Mouse (Mus musculus): ENCODE results near the gene Sars. TPM values are rescaled to one million over a fixed set of nuclear protein-coding genes. Genes with fewer than 3 reads are reported as not detected.

The Sars gene
- polyA plus RNA-seq, 1 experiment from 2014 or later = 108 TPM

- no peaks in the 10 kb centered on the region for H3K9me3 ChIP-seq (replicated peaks)
- H3K4me2 ChIP-seq = no peak overlapping the region
- WGBS (ENCODE audit: insufficient replicate concordance) = 48% methylated on average over 1 of the region's 1 CpGs
- no peak overlapping the region for H3K9ac ChIP-seq
- H3K36me3 ChIP-seq = no peaks in the 10 kb centered on the region
- H3K27ac ChIP-seq = no peak overlapping the region
- no peak for DNase-seq
- H3K4me3 ChIP-seq (replicated peaks) = no peak overlapping the region
- H3K4me1 ChIP-seq (replicated peaks) = peaks cover 3% of the 10 kb centered on the region
- H3K27me3 ChIP-seq = no peaks in the 10 kb centered on the region
- no peak for ATAC-seq (ENCODE audit: low read depth)
Measured at GRCm38 (mm10) chr3:108454172-108454571, 9.2 kb upstream of the Sars start.

DNA sequence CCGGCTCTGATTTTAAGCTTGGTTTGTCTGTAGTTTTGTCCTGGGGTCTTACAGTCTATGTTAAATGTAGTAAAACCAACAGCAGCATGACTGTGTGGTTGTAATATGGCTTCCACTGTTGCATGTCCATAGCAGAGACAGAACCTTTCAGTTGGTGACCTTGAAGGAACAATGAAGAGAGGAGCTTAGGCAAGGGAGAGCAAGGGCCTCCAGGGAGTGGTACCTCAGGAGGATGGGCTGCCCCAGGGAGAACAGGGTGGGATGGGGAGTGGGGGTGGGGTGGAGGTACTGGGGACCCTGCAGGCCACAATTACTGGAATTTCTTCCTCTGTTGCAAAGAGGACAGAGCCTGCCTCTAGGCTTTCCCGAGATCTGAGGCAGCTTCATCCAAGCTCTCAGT is 7.0 kb upstream of the Sars start:
- Histone ChIP-seq H3K9me3 (replicated peaks) (no peaks in the 10 kb centered on the region), H3K27me3 (peaks cover 4% of the 10 kb centered on the region; the same call in 1 of the 2 replicates), H3K27ac (no peak overlapping the region), H3K9ac (no peak overlapping the region), H3K4me2 (no peak overlapping the region), H3K4me1 (replicated peaks) (no peaks in the 10 kb centered on the region), H3K36me3 (no peaks in the 10 kb centered on the region), H3K4me3 (replicated peaks) (no peak overlapping the region)
- no peak for DNase-seq
- WGBS (ENCODE audit: insufficient replicate concordance) = 70% methylated on average over 2 of the region's 2 CpGs
- no peak for ATAC-seq (ENCODE audit: low read depth)

DNA sequence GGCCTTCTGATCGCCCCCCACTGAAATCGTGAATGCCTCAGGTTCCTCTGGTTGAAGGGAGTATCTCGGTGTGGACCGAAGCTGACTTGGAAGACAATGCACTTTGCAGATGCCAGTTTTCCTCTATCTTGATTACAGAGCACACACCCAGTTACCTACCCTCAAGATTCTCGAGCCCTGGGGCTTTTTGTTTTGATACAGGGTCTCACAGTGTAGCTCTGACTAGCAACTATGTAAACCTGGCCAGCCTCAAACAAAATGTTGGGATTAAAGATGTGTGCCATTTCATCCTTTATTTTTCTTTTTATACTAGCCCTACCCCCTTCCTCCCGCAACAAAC is 327 bp upstream of the Sars start:
- Histone ChIP-seq H3K36me3 (peaks cover 23% of the 10 kb centered on the region), H3K27me3 (peaks cover 4% of the 10 kb centered on the region; the same call in 1 of the 2 replicates), H3K9ac (peak overlapping the region; percentile 89), H3K9me3 (replicated peaks) (no peaks in the 10 kb centered on the region), H3K4me1 (replicated peaks) (peaks cover 42% of the 10 kb centered on the region), H3K27ac (peak overlapping the region; percentile 41), H3K4me3 (replicated peaks) (peak overlapping the region; percentile 83), H3K4me2 (peak overlapping the region; percentile 84)
- 14% methylated on average over 6 of the region's 6 CpGs for whole genome bisulfite sequencing (ENCODE audit: insufficient replicate concordance)
- DNase-seq (no peak), ATAC-seq (ENCODE audit: low read depth) (peak; percentile 32)

- no peaks in the 10 kb centered on the region for H3K9me3 ChIP-seq (replicated peaks)
- WGBS (ENCODE audit: insufficient replicate concordance) = 4% methylated on average over 8 of the region's 8 CpGs
- H3K4me3 ChIP-seq (replicated peaks) = peak overlapping the region; percentile 83
- peak; percentile 67 for DNase-seq
- H3K27me3 ChIP-seq = peaks cover 3% of the 10 kb centered on the region; the same call in 1 of the 2 replicates
- peak overlapping the region; percentile 84 for H3K4me2 ChIP-seq
- H3K9ac ChIP-seq = peak overlapping the region; percentile 89
- peak overlapping the region; percentile 82 for H3K27ac ChIP-seq
- peaks cover 27% of the 10 kb centered on the region for H3K36me3 ChIP-seq
- H3K4me1 ChIP-seq (replicated peaks) = peaks cover 42% of the 10 kb centered on the region
- ATAC-seq (ENCODE audit: low read depth) = peak; percentile 55
Measured at GRCm38 (mm10) chr3:108444029-108444428, 980 bp downstream of the Sars start.

DNA sequence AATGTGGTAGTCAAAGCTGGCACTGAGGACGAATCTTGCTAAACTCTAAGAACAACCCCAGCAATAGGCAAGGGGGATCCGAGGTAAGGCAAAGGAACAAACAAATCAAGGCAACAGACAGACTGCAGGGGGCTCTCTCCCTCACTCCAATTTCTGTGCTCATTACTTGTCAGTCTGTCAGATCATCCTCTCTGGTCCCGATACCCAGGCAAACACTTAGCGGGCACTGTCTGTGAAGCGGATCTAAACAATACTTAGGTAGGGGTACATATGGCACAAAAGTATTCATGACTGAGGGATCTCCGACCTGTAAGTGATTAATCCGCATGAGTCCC is 8.7 kb downstream of the Sars start:
- DNase-seq (no peak), ATAC-seq (ENCODE audit: low read depth) (no peak)
- no peak overlapping the region for H3K4me2 ChIP-seq
- WGBS (ENCODE audit: insufficient replicate concordance) = 81% methylated on average over 7 of the region's 7 CpGs
- no peaks in the 10 kb centered on the region for H3K9me3 ChIP-seq (replicated peaks)
- H3K36me3 ChIP-seq = peaks cover 83% of the 10 kb centered on the region
- H3K4me3 ChIP-seq (replicated peaks) = no peak overlapping the region
- H3K9ac ChIP-seq = no peak overlapping the region
- H3K27me3 ChIP-seq = no peaks in the 10 kb centered on the region
- no peak overlapping the region for H3K27ac ChIP-seq
- peaks cover 7% of the 10 kb centered on the region; the same call in 1 of the 2 replicates for H3K4me1 ChIP-seq (replicated peaks)

- 79% methylated on average over 17 of the region's 17 CpGs for WGBS (ENCODE audit: insufficient replicate concordance)
- Histone ChIP-seq H3K4me3 (replicated peaks) (no peak overlapping the region), H3K4me2 (no peak overlapping the region), H3K27me3 (no peaks in the 10 kb centered on the region), H3K4me1 (replicated peaks) (peaks cover 2% of the 10 kb centered on the region; the same call in 1 of the 2 replicates), H3K9ac (no peak overlapping the region), H3K27ac (no peak overlapping the region), H3K36me3 (peaks cover 83% of the 10 kb centered on the region), H3K9me3 (replicated peaks) (no peaks in the 10 kb centered on the region)
- DNase-seq (no peak), ATAC-seq (ENCODE audit: low read depth) (no peak)
Measured at GRCm38 (mm10) chr3:108435701-108436379, 9.2 kb downstream of the Sars start.

GRCm38 (mm10) chr3:108433881-108434495 is 11.0 kb downstream of the Sars start:
- 79% methylated on average over 19 of the region's 19 CpGs for WGBS (ENCODE audit: insufficient replicate concordance)
- no peaks in the 10 kb centered on the region for H3K9me3 ChIP-seq (replicated peaks)
- no peaks in the 10 kb centered on the region for H3K4me1 ChIP-seq (replicated peaks)
- ATAC-seq (ENCODE audit: low read depth) = 0 out of 2 replicates have a peak, but pooled peaks have one; percentile 10
- H3K4me2 ChIP-seq = no peak overlapping the region
- H3K9ac ChIP-seq = no peak overlapping the region
- H3K27me3 ChIP-seq = no peaks in the 10 kb centered on the region
- peaks cover 91% of the 10 kb centered on the region for H3K36me3 ChIP-seq
- no peak for DNase-seq
- no peak overlapping the region for H3K4me3 ChIP-seq (replicated peaks)
- no peak overlapping the region for H3K27ac ChIP-seq

- Histone ChIP-seq H3K4me1 (replicated peaks) (no peaks in the 10 kb centered on the region), H3K4me2 (no peak overlapping the region), H3K4me3 (replicated peaks) (no peak overlapping the region), H3K9ac (no peak overlapping the region), H3K27ac (no peak overlapping the region), H3K9me3 (replicated peaks) (no peaks in the 10 kb centered on the region), H3K36me3 (peaks cover 97% of the 10 kb centered on the region), H3K27me3 (no peaks in the 10 kb centered on the region)
- WGBS (ENCODE audit: insufficient replicate concordance) = 84% methylated on average over 18 of the region's 18 CpGs
- ATAC-seq (ENCODE audit: low read depth) = 0 out of 2 replicates have a peak, but pooled peaks have one; percentile 18
- DNase-seq = no peak
Measured at GRCm38 (mm10) chr3:108433188-108433880, 11.7 kb downstream of the Sars start.

GRCm38 (mm10) chr3:108432542-108433187 is 12.3 kb downstream of the Sars start:
- WGBS (ENCODE audit: insufficient replicate concordance) = 91% methylated on average over 13 of the region's 13 CpGs
- Histone ChIP-seq H3K4me3 (replicated peaks) (no peak overlapping the region), H3K27me3 (no peaks in the 10 kb centered on the region), H3K9me3 (replicated peaks) (no peaks in the 10 kb centered on the region), H3K36me3 (peaks cover 99% of the 10 kb centered on the region), H3K9ac (no peak overlapping the region), H3K4me2 (no peak overlapping the region), H3K4me1 (replicated peaks) (no peaks in the 10 kb centered on the region), H3K27ac (no peak overlapping the region)
- ATAC-seq (ENCODE audit: low read depth) = no peak
- no peak for DNase-seq

DNA sequence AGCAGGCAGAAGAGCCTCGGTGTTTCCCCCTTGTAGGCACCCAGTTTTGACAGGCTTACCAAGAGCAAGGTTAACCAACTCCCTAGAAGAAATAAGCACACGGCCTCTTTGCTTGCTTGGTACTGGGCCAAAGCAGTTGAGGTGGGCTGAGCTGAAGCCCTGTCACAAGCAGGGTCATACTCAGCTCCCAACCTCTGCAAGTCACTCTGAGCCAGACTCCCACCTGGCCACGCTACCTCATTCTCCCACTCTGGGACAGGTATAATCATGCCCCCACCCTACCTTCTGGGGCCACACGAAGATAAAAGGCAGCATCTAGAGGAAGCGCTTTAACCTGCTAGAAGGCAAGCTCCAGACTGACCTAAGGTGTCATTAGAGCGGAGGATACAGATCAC is 19.4 kb downstream of the Sars start:
- WGBS (ENCODE audit: insufficient replicate concordance) = 84% methylated on average over 6 of the region's 6 CpGs
- ATAC-seq (ENCODE audit: low read depth) (no peak), DNase-seq (no peak)
- Histone ChIP-seq H3K27ac (no peak overlapping the region), H3K4me2 (no peak overlapping the region), H3K9ac (no peak overlapping the region), H3K27me3 (peaks cover 2% of the 10 kb centered on the region; the same call in 1 of the 2 replicates), H3K9me3 (replicated peaks) (no peaks in the 10 kb centered on the region), H3K36me3 (peaks cover 57% of the 10 kb centered on the region), H3K4me3 (replicated peaks) (no peak overlapping the region), H3K4me1 (replicated peaks) (peaks cover 15% of the 10 kb centered on the region)

DNA sequence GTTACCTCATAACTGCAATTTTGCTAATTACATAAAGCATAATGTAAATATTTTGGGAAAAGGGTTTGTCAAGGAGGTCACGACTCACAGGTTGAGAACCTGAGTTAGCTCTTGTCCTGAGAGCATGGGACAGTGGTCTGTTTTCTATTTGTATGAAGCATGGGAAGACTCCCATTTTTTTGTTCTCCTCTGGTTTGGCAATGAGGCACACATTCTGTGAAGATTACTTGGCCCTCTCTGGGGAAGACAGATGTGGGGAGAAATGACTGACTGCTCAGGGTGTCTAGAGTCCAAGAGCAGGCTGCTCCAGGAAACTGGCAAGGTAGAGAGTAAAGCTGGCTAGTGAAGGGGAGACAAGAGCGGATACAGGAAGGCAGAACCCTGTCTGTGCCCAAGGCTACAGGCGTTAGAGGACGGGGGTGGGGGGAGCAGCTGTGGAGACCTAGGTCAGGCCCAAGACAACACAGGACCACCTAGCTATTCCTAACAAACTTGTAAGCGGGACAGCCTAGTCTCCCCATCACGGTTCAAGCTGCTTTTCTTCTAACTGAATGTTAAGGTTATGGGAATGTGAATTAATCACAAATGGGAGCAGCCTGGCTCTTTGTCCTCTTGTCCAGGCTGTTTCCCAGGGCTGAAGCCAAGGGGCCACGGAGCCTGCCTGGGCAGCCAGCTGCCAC is 19.9 kb downstream of the Sars start:
- no peaks in the 10 kb centered on the region for H3K9me3 ChIP-seq (replicated peaks)
- no peak overlapping the region for H3K4me3 ChIP-seq (replicated peaks)
- H3K27ac ChIP-seq = no peak overlapping the region
- peaks cover 4% of the 10 kb centered on the region; the same call in 1 of the 2 replicates for H3K27me3 ChIP-seq
- no peak overlapping the region for H3K9ac ChIP-seq
- H3K4me2 ChIP-seq = no peak overlapping the region
- ATAC-seq (ENCODE audit: low read depth) (no peak), DNase-seq (no peak)
- H3K36me3 ChIP-seq = peaks cover 52% of the 10 kb centered on the region
- H3K4me1 ChIP-seq (replicated peaks) = peaks cover 15% of the 10 kb centered on the region
- WGBS (ENCODE audit: insufficient replicate concordance) = 72% methylated on average over 7 of the region's 7 CpGs
